8 mouse cellular contexts compared by ENCODE assay signal in the genomic region with DNA sequence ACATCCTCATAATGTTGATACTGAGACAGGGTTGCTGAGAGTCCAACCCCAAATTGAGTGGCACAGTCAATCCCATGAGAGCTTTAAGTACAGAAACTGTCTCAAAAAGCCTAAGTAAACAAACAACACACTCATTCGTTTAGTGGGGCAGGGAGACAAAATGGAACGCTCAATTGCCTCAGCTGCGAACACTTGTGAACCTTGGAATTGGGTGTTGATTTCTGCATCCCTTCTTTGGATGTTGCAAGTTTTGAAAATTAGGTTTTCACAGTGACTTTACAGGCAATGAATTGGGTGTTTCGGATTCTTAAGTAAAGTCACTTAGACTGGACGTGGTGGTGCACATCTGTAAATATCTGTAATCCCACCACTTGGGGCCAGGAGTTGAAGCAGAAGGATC. TPM values are rescaled to one million over a fixed set of nuclear protein-coding genes. Genes with fewer than 3 reads are reported as not detected.
A peak's percentile ranks its signal among the peaks of the same experiment; 100 is the strongest.
DNase-seq lines count a peak whose midpoint lies in the region; ATAC-seq and TF ChIP-seq lines count a peak whose summit lies in the region.

No protein-coding gene starts in this region.

- DNase-seq in lung, adult 2 months, result no peak
- no peak for DNase-seq in lung, postnatal 25 days (ENCODE audit: low spot score)
- no peak for DNase-seq in forebrain, embryonic 10.5 days (ENCODE audit: extremely low spot score, low spot score)
- DNase-seq in limb, embryonic 11.5 days (ENCODE audit: low spot score), result no peak
- no peak for DNase-seq in spleen, postnatal 36 days (ENCODE audit: low spot score in 2 of 2)
- DNase-seq in layer of hippocampus, postnatal 25 days (ENCODE audit: extremely low spot score in 1 of 2, low spot score in 1 of 2), result no peak
- no peak for DNase-seq in urinary bladder, adult 18-20 months (ENCODE audit: low spot score in 2 of 2)

- peak overlapping the region; percentile 65; the same call in 1 of the 2 replicates for H3K4me2 ChIP-seq in limb, embryonic 11.5 days (ENCODE audit: low read depth, severe bottlenecking)
- H3K4me2 ChIP-seq in neural tube, embryonic 14.5 days (ENCODE audit: low read depth, low read length), result peak overlapping the region; percentile 68

- WGBS in lung, adult 2 months, result 24% methylated on average over 5 of the region's 5 CpGs
- WGBS in forebrain, embryonic 10.5 days, result 40% methylated on average over 5 of the region's 5 CpGs
- WGBS in limb, embryonic 11.5 days, result 36% methylated on average over 5 of the region's 5 CpGs
- 31% methylated on average over 5 of the region's 5 CpGs for WGBS in neural tube, embryonic 14.5 days

- ATAC-seq in limb, embryonic 11.5 days (ENCODE audit: insufficient number of reproducible peaks, low FRiP score, low TSS enrichment, low read depth), result no peak
- ATAC-seq in neural tube, embryonic 14.5 days (ENCODE audit: low read depth), result no peak

- H3K36me3 ChIP-seq in forebrain, embryonic 10.5 days (replicated peaks), result no peaks in the 10 kb centered on the region
- H3K36me3 ChIP-seq in limb, embryonic 11.5 days (ENCODE audit: control insufficient read depth, insufficient read depth, low read length), result no peaks in the 10 kb centered on the region
- H3K36me3 ChIP-seq in neural tube, embryonic 14.5 days (ENCODE audit: control insufficient read depth, insufficient read depth, low read length), result no peaks in the 10 kb centered on the region

- TF ChIP-seq POLR2A in lung, adult 2 months (IDR thresholded peaks at IDR 0.05; ENCODE audit: borderline replicate concordance, extremely low read depth, low read depth, low read length), result no peak

- TF ChIP-seq CTCF in lung, adult 2 months (IDR thresholded peaks at IDR 0.05; ENCODE audit: insufficient read depth, low read length), result no peak

- H3K9me3 ChIP-seq in forebrain, embryonic 10.5 days, result no peaks in the 10 kb centered on the region
- H3K9me3 ChIP-seq in limb, embryonic 11.5 days (ENCODE audit: control insufficient read depth, low read length), result no peaks in the 10 kb centered on the region
- no peaks in the 10 kb centered on the region for H3K9me3 ChIP-seq in neural tube, embryonic 14.5 days (ENCODE audit: control insufficient read depth, low read length)

- peak overlapping the region; percentile 97; the same call in 1 of the 2 replicates for H3K27ac ChIP-seq in forebrain, embryonic 10.5 days
- H3K27ac ChIP-seq in limb, embryonic 11.5 days (replicated peaks; ENCODE audit: low read depth, low read length), result no peak overlapping the region; the same call in 1 of the 2 replicates
- peak overlapping the region; percentile 97 for H3K27ac ChIP-seq in neural tube, embryonic 14.5 days (ENCODE audit: low read depth, low read length)

- no peaks in the 10 kb centered on the region for H3K27me3 ChIP-seq in forebrain, embryonic 10.5 days (ENCODE audit: poor library complexity, severe bottlenecking)
- H3K27me3 ChIP-seq in limb, embryonic 11.5 days (ENCODE audit: control insufficient read depth, insufficient read depth, low read length), result no peaks in the 10 kb centered on the region
- no peaks in the 10 kb centered on the region for H3K27me3 ChIP-seq in neural tube, embryonic 14.5 days (ENCODE audit: control insufficient read depth, insufficient read depth, low read length)

- peaks cover 24% of the 10 kb centered on the region for H3K4me1 ChIP-seq in lung, adult 2 months (ENCODE audit: control insufficient read depth, insufficient read depth, low read length)
- peaks cover 26% of the 10 kb centered on the region for H3K4me1 ChIP-seq in forebrain, embryonic 10.5 days
- H3K4me1 ChIP-seq in limb, embryonic 11.5 days (ENCODE audit: control insufficient read depth, insufficient read depth, low read length), result peaks cover 6% of the 10 kb centered on the region
- H3K4me1 ChIP-seq in neural tube, embryonic 14.5 days (ENCODE audit: control insufficient read depth, insufficient read depth, low read length), result peaks cover 10% of the 10 kb centered on the region

- H3K4me3 ChIP-seq in lung, adult 2 months (replicated peaks; ENCODE audit: extremely low read depth, low read depth, low read length), result peak overlapping the region; percentile 19
- H3K4me3 ChIP-seq in forebrain, embryonic 10.5 days, result peak overlapping the region; percentile 78
- H3K4me3 ChIP-seq in limb, embryonic 11.5 days (ENCODE audit: low read depth, low read length), result peak overlapping the region; percentile 58
- peak overlapping the region; percentile 93 for H3K4me3 ChIP-seq in neural tube, embryonic 14.5 days (ENCODE audit: low read depth, low read length)

- no peak overlapping the region for H3K9ac ChIP-seq in limb, embryonic 11.5 days (ENCODE audit: low read length)
- no peak overlapping the region; the same call in 1 of the 2 replicates for H3K9ac ChIP-seq in neural tube, embryonic 14.5 days (replicated peaks; ENCODE audit: low read depth, low read length)

RNA-seq across cellular contexts. Expression of gene Elk4, which starts 0.7 kb away (rescaled TPM):
- 27.0 and 39.9 TPM in 2 replicates for polyA plus RNA-seq in lung, adult 2 months (2012; rRNA removed)
- polyA plus RNA-seq in forebrain, embryonic 10.5 days (2016; fragmentation: Nextera tagmentation; extraction: Ambion mirVana), result 12.0 and 13.8 TPM in 2 replicates
- 17.1 and 20.8 TPM in 2 replicates for polyA plus RNA-seq in limb, embryonic 11.5 days (2014; fragmentation: Nextera tagmentation; extraction: Ambion mirVana)
- 13.8 and 16.2 TPM in 2 replicates for polyA plus RNA-seq in neural tube, embryonic 14.5 days (2014; fragmentation: Nextera tagmentation; extraction: Ambion mirVana)
- total RNA-seq in layer of hippocampus, postnatal 25 days (2021), result 10 to 100 TPM; 51.8 to 60.4 TPM

RNA-seq across cellular contexts. Expression of gene Slc45a3, which starts 44.0 kb away (rescaled TPM):
- polyA plus RNA-seq in lung, adult 2 months (2012; rRNA removed), result 14.0 and 14.2 TPM in 2 replicates
- 9.0 and 9.3 TPM in 2 replicates for polyA plus RNA-seq in forebrain, embryonic 10.5 days (2016; fragmentation: Nextera tagmentation; extraction: Ambion mirVana)
- 1.7 and 2.3 TPM in 2 replicates for polyA plus RNA-seq in limb, embryonic 11.5 days (2014; fragmentation: Nextera tagmentation; extraction: Ambion mirVana)
- 0.66 and 3.4 TPM in 2 replicates for polyA plus RNA-seq in neural tube, embryonic 14.5 days (2014; fragmentation: Nextera tagmentation; extraction: Ambion mirVana)
- 1 to 10 TPM; 2.4 TPM for total RNA-seq in layer of hippocampus, postnatal 25 days (2021)

Comparison
In these comparisons a context has a peak if more than half of its experiments do, and no peak if none do; other contexts are left out.
1. H3K4me3 ChIP-seq: peak in every context shown above with its lines; median percentile 93 in neural tube, embryonic 14.5 days; 78 in forebrain, embryonic 10.5 days; 58 in limb, embryonic 11.5 days; 19 in lung, adult 2 months.